Mouse (Mus musculus) limb, embryonic 11.5 days (tissue): ENCODE data around the gene Hnrnpa3. TPM values are rescaled to one million over a fixed set of nuclear protein-coding genes. Genes with fewer than 3 reads are reported as not detected.
A peak's percentile ranks its signal among the peaks of the same experiment; 100 is the strongest.

ENCODE experiments used
- ATAC-seq: fragments of 200-750 bp; cut with Nextera tagmentation; 2 replicates; pipeline ENCODE4 v1.8.0; 2017; ENCODE audit warnings: low read depth; ENCODE audit not compliant: insufficient number of reproducible peaks, low FRiP score, low TSS enrichment
- DNase-seq: peaks from one replicate; pipeline ENCODE4 v3.0.0-alpha.2; 2015; ENCODE audit warnings: low spot score
- H3K27ac ChIP-seq: fragments of 300-500 bp; sonication (generic); replicated peaks from 2 replicates; pipeline ENCODE4 v1.5.1; 2014; ENCODE audit warnings: low read depth, mild to moderate bottlenecking, low read length
- H3K27me3 ChIP-seq: fragments of 300-500 bp; sonication (generic); 2 replicates; pipeline ENCODE4 v1.6.1; 2014; ENCODE audit warnings: mild to moderate bottlenecking, low read length, mixed read lengths; ENCODE audit not compliant: control insufficient read depth, insufficient read depth
- H3K36me3 ChIP-seq: fragments of 300-500 bp; sonication (generic); 2 replicates; pipeline ENCODE4 v1.6.1; 2014; ENCODE audit warnings: mild to moderate bottlenecking, low read length, moderate library complexity, mixed read lengths; ENCODE audit not compliant: control insufficient read depth, insufficient read depth
- H3K4me1 ChIP-seq: fragments of 300-500 bp; sonication (generic); 2 replicates; pipeline ENCODE4 v1.6.1; 2014; ENCODE audit warnings: low read length, mixed read lengths; ENCODE audit not compliant: control insufficient read depth, insufficient read depth
- H3K4me2 ChIP-seq: fragments of 300-500 bp; sonication (generic); 2 replicates; pipeline ENCODE4 v1.6.1; 2014; ENCODE audit warnings: low read depth, mild to moderate bottlenecking, moderate library complexity; ENCODE audit not compliant: severe bottlenecking
- H3K4me3 ChIP-seq: fragments of 300-500 bp; sonication (generic); 2 replicates; pipeline ENCODE4 v1.5.1; 2014; ENCODE audit warnings: low read depth, low read length
- H3K9ac ChIP-seq: fragments of 300-500 bp; sonication (generic); 2 replicates; pipeline ENCODE4 v1.6.1; 2014; ENCODE audit warnings: mild to moderate bottlenecking, low read length
- H3K9me3 ChIP-seq: fragments of 300-500 bp; sonication (generic); 2 replicates; pipeline ENCODE4 v1.6.1; 2016; ENCODE audit warnings: low read length; ENCODE audit not compliant: control insufficient read depth
- WGBS: fragments of 180-500 bp; shearing (Covaris S2); extraction: QIAGEN DNeasy Blood & Tissue Kit; methylation state at CpG from one replicate; pipeline ENCODE4 v1.1.7; 2014; 5-methylcytosine and 5-hydroxymethylcytosine counted together
- polyA plus RNA-seq: library from polyadenylated mRNA; unstranded; fragments of >200 nt; fragmentation: Nextera tagmentation; extraction: Ambion mirVana; gene quantifications from 2 replicates; pipeline ENCODE4 v1.2.1, GENCODE M21; 2014

Hnrnpa3 gene
- polyA plus RNA-seq, 1 experiment from 2014 or later = 326 TPM

GRCm38 (mm10) chr2:75700543-75700942, 41.5 kb downstream of the Hnrnpa3 start:
- peaks cover 20% of the 10 kb centered on the region for H3K4me1 ChIP-seq
- 95% methylated on average over 3 of the region's 3 CpGs for WGBS

GRCm38 (mm10) chr2:75701207-75701606, 42.1 kb downstream of the Hnrnpa3 start:
- no peak overlapping the region for H3K4me3 ChIP-seq
- H3K4me2 ChIP-seq = peak overlapping the region; percentile 10; the same call in 1 of the 2 replicates
- H3K4me1 ChIP-seq = peaks cover 15% of the 10 kb centered on the region
- H3K9me3 ChIP-seq = no peaks in the 10 kb centered on the region
- H3K27ac ChIP-seq = peak overlapping the region; percentile 16; the same call in 1 of the 2 replicates
- no peak overlapping the region for H3K9ac ChIP-seq
- H3K27me3 ChIP-seq = no peaks in the 10 kb centered on the region
- DNase-seq (no peak), ATAC-seq (no peak)
- WGBS = 59% methylated on average over 3 of the region's 3 CpGs
- no peaks in the 10 kb centered on the region for H3K36me3 ChIP-seq

More at GRCm38 (mm10) chr2:75700543-75700942, 41.5 kb downstream of the Hnrnpa3 start:
- no peaks in the 10 kb centered on the region for H3K36me3 ChIP-seq
- no peak overlapping the region for H3K4me3 ChIP-seq
- H3K27me3 ChIP-seq = no peaks in the 10 kb centered on the region
- no peak overlapping the region for H3K27ac ChIP-seq
- no peak overlapping the region for H3K9ac ChIP-seq
- H3K9me3 ChIP-seq = no peaks in the 10 kb centered on the region
- no peak for ATAC-seq
- DNase-seq = no peak
- H3K4me2 ChIP-seq = no peak overlapping the region

- H3K27me3 ChIP-seq = no peaks in the 10 kb centered on the region
- H3K27ac ChIP-seq = no peak overlapping the region
- no peaks in the 10 kb centered on the region for H3K36me3 ChIP-seq
- no peaks in the 10 kb centered on the region for H3K9me3 ChIP-seq
- peaks cover 13% of the 10 kb centered on the region for H3K4me1 ChIP-seq
- ATAC-seq = no peak
- H3K4me3 ChIP-seq = peak overlapping the region; percentile 86
- no peak for DNase-seq
- WGBS = 84% methylated on average over 9 of the region's 9 CpGs
- H3K4me2 ChIP-seq = peak overlapping the region; percentile 88
- no peak overlapping the region for H3K9ac ChIP-seq
Measured at GRCm38 (mm10) chr2:75701822-75702587, 42.9 kb downstream of the Hnrnpa3 start.

- 27% methylated on average over 5 of the region's 5 CpGs for WGBS
- H3K4me1 ChIP-seq = peaks cover 13% of the 10 kb centered on the region
- H3K4me2 ChIP-seq = peak overlapping the region; percentile 88
- H3K9ac ChIP-seq = peak overlapping the region; percentile 86
- ATAC-seq = no peak
- no peak for DNase-seq
- no peaks in the 10 kb centered on the region for H3K36me3 ChIP-seq
- H3K4me3 ChIP-seq = peak overlapping the region; percentile 86
- no peaks in the 10 kb centered on the region for H3K9me3 ChIP-seq
- no peaks in the 10 kb centered on the region for H3K27me3 ChIP-seq
- H3K27ac ChIP-seq = peak overlapping the region; percentile 93; the same call in 1 of the 2 replicates
Measured at GRCm38 (mm10) chr2:75702588-75702976, 43.5 kb downstream of the Hnrnpa3 start.

- H3K9ac ChIP-seq = peak overlapping the region; percentile 86
- H3K36me3 ChIP-seq = no peaks in the 10 kb centered on the region
- no peaks in the 10 kb centered on the region for H3K27me3 ChIP-seq
- WGBS = under 1% methylated on average over 62 of the region's 62 CpGs
- peak; percentile 68 for ATAC-seq
- DNase-seq = peak; percentile 95
- peak overlapping the region; percentile 88 for H3K4me2 ChIP-seq
- peak overlapping the region; percentile 86 for H3K4me3 ChIP-seq
- H3K27ac ChIP-seq = peak overlapping the region; percentile 93
- H3K9me3 ChIP-seq = no peaks in the 10 kb centered on the region
- H3K4me1 ChIP-seq = peaks cover 13% of the 10 kb centered on the region
Measured at GRCm38 (mm10) chr2:75703375-75704181, 44.5 kb downstream of the Hnrnpa3 start.

GRCm38 (mm10) chr2:75704234-75705161, 45.4 kb downstream of the Hnrnpa3 start, which contains the start of gene Nfe2l2:
Gene Nfe2l2 (minus strand): TSS chr2:75704641.
- H3K9me3 ChIP-seq = no peaks in the 10 kb centered on the region
- peak within 1 kb of the TSS; percentile 88 for H3K4me2 ChIP-seq
- under 1% methylated on average over 54 of the region's 58 CpGs for WGBS
- no peaks in the 10 kb centered on the region for H3K36me3 ChIP-seq
- H3K27me3 ChIP-seq = no peaks in the 10 kb centered on the region
- peaks cover 13% of the 10 kb centered on the region for H3K4me1 ChIP-seq
- ATAC-seq = peak; percentile 92
- peak within 1 kb of the TSS; percentile 86 for H3K4me3 ChIP-seq
- peak; percentile 98 for DNase-seq
- H3K27ac ChIP-seq = peak within 1 kb of the TSS; percentile 93
- peak within 1 kb of the TSS; percentile 86 for H3K9ac ChIP-seq

GRCm38 (mm10) chr2:75705162-75705752, 46.2 kb downstream of the Hnrnpa3 start:
- Histone ChIP-seq H3K36me3 (no peaks in the 10 kb centered on the region), H3K9ac (peak overlapping the region; percentile 86), H3K4me3 (peak overlapping the region; percentile 86), H3K27me3 (no peaks in the 10 kb centered on the region), H3K4me2 (peak overlapping the region; percentile 88), H3K4me1 (peaks cover 13% of the 10 kb centered on the region), H3K27ac (peak overlapping the region; percentile 93; the same call in 1 of the 2 replicates), H3K9me3 (no peaks in the 10 kb centered on the region)
- 26% methylated on average over 19 of the region's 19 CpGs for WGBS
- ATAC-seq (peak; percentile 7), DNase-seq (no peak)
